Mouse (Mus musculus): ENCODE measurements around the gene Cux1. TPM values are rescaled to one million over a fixed set of nuclear protein-coding genes. Genes with fewer than 3 reads are reported as not detected.

Cux1 gene
- total RNA-seq, 2 experiments from 2014 or later, result 99.9 to 105 TPM

GRCm38 (mm10) chr5:136516593-136516992 lies 50.7 kb downstream of the Cux1 start:
- intact Hi-C loops (cut with DNase I), result no loop called here
- DNase-seq (ENCODE audit: low spot score), result no peak

DNA sequence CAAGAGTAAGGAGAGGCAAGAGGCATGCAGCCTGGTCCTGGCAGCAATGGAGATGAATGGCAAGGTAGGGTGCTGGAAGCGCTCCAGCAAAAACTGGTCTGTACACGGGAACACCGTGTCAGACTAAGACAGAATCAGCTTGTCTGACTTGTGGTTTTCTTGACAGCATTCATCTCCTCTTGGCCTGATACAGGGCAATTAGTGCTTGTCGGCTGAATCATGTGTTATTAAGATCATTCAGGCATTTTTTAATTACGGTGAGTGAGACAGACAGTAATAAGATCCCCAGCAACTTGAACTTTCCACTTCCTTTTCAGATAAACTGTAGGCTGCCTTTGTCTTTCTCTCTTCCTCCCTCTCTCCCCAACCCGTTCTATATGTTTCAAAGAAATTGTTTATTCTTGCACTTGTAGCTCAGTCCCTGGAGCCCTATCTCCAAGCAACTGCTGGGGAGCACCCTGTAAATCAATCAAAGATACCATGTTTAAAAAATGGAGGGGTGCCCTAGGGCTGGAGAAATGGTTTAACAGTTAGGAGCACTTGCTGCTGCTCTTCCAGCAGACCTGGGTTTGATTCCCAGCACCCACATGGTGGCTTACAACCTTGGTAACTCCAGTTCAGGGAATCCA lies 53.1 kb downstream of the Cux1 start:
- DNase-seq (ENCODE audit: low spot score), result no peak
- intact Hi-C loops (cut with DNase I), result no loop called here

DNA sequence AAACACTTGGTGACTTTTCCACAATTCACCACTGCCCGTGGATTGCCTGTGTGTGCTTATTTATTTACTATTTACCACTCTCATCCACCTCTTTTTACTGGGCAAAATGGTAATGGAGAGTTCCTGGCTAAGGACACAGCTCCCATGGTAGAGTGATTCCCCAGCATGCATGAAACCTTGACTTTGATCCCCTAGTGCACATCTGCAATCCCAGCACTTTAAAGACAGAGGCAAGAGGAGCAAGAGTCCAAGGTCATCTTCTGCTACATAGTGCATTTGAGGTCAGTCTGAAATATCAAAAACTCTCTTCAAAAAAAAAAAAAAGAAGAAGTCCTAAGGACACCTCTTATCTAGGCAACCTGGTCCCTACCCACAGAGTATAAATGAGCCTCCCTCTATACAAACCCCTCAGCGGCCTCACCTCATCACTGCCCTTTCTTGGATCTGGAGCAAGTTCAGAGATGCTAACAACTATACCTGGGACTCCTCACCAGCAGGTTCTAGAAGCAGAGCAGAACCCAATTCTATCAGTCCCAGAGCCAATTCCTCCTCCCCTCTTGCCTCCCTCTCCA lies 55.1 kb downstream of the Cux1 start:
- DNase-seq (ENCODE audit: low spot score), result no peak
- intact Hi-C loops (cut with DNase I), result no loop called here

- intact Hi-C loops (cut with DNase I), result no loop called here
Measured at GRCm38 (mm10) chr5:136511378-136511777, 55.9 kb downstream of the Cux1 start.

DNA sequence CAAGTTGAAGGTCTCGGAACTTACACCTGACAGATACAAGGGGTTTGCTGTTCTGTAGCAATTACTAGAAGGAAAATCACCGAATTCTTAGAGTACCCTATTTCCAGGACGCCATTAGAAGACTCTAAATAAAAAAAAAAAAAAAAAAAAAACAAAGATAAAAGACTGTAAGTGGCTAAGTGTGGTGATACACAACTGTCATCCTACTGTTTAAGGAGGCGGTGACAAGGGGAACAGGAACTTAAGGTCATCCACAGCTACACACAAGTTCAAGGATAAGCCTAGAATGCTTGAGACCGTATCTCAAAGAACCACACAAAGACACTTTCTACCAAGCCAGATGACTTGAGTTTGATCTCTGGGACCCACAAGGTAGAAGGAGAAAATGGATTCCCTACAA lies 56.7 kb downstream of the Cux1 start:
- DNase-seq (ENCODE audit: low spot score), result no peak
- intact Hi-C loops (cut with DNase I), result no loop called here

More at GRCm38 (mm10) chr5:136511378-136511777, 55.9 kb downstream of the Cux1 start:
- no peak for DNase-seq (ENCODE audit: low spot score)

DNA sequence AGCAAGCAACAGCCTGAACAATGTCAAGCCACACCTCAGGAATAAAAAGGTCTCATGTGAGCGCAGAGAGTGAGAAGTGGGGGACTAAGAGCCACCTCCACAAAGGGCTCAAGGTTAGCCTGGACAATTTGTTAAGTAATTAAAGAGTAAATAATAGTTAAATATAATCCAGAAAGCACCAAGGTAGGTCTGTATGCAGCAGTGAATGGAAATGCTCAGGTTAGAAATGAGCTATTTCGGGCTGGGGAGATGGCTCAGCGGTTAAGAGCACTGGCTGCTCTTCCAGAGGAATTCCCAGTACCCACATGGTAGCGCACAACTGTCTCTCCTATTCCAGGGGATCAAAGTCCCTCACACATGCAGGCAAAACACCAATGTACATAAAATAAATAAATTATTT lies 59.7 kb downstream of the Cux1 start:
- DNase-seq (ENCODE audit: low spot score), result no peak
- intact Hi-C loops (cut with DNase I), result no loop called here

GRCm38 (mm10) chr5:136506262-136506661 lies 61.0 kb downstream of the Cux1 start:
- intact Hi-C loops (cut with DNase I), result no loop called here
- DNase-seq (ENCODE audit: low spot score), result no peak

- intact Hi-C loops (cut with DNase I), result loop anchor here (5.0 kb wide), 1 partner anchor 45 kb away; no protein-coding TSS in a partner anchor
- DNase-seq (ENCODE audit: low spot score), result no peak
Measured at GRCm38 (mm10) chr5:136502491-136503086, 64.7 kb downstream of the Cux1 start.

DNA sequence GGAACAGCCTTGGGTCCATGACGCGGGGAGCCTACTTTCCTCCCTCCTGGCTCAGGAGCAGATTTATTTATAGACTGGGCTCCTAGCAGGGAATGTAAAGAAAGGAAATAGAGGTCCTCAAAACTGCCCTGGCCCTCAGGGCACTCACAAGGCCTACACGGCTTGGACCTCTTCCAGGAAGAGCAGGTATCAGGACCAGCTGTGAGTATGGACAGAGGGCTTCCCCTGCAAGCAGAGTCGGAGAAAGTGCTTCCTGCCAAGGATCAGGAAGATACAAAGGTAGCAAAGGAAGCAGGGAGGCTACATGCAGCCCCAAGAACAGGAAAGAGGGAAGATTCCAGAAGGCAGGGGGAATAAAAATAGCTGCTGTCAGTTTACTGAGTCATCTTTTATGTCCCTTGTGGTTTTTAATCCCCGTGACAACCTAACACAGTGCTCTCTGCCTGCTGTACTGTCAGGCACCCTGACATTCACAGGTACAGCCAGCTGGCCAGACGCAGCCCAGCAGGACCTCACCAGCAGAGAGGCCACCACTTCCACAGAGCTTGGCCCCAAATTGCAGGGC lies 66.9 kb downstream of the Cux1 start:
- no peak for DNase-seq (ENCODE audit: low spot score)
- intact Hi-C loops (cut with DNase I), result loop anchor here (5.0 kb wide), 1 partner anchor 47 kb away; no protein-coding TSS in a partner anchor

- no peak for DNase-seq (ENCODE audit: low spot score)
- intact Hi-C loops (cut with DNase I), result no loop called here
Measured at GRCm38 (mm10) chr5:136499316-136499715, 68.0 kb downstream of the Cux1 start.

DNA sequence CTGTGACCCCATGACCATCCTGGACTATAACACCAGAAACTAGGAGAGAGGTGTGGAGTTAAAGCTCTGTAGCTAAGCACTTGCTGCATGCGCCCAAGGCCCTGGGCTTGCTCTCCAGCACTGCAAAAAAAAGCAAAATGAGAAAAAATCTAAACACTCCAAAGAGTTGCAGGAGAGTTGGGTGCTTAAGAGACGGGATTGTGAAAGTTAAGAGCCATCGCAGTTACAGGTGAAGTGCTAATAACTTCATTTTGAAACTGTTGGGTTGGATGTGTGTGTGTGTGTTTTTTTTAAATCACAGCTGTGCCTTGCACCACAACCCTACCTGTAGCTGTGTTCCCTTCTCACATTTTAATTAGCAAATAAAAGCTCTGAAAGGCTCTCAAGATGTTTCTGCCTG lies 68.5 kb downstream of the Cux1 start:
- no peak for DNase-seq (ENCODE audit: low spot score)

DNA sequence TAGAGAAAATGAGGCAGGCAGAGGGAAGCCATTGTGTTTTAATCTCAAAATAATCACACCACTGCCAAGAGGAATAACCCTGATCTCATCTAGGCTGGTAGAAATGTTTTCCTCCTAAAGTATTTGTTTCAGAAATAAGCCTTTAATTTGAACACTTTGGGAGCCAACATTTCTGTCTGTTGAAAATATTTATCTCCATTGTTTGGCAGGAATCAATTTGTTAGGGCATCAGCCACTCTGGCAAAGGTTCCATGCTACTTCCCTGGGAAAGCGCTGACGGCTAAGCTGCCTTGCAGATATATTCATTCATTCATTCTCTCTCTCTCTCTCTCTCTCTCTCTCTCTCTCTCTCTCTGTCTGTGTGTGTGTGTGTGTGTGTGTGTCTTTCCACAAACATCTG lies 70.0 kb downstream of the Cux1 start:
- intact Hi-C loops (cut with DNase I), result no loop called here
- DNase-seq (ENCODE audit: low spot score), result no peak

More for the DNA sequence above, 68.5 kb downstream of the Cux1 start:
- intact Hi-C loops (cut with DNase I), result no loop called here

- intact Hi-C loops (cut with DNase I), result no loop called here
- no peak for DNase-seq (ENCODE audit: low spot score)
Measured at GRCm38 (mm10) chr5:136495581-136495980, 71.7 kb downstream of the Cux1 start.

GRCm38 (mm10) chr5:136494927-136495326 lies 72.4 kb downstream of the Cux1 start:
- intact Hi-C loops (cut with DNase I), result no loop called here
- no peak for DNase-seq (ENCODE audit: low spot score)

- intact Hi-C loops (cut with DNase I), result no loop called here
- DNase-seq (ENCODE audit: low spot score), result no peak
Measured at GRCm38 (mm10) chr5:136494288-136494687, 73.0 kb downstream of the Cux1 start.

GRCm38 (mm10) chr5:136489450-136489849 lies 77.8 kb downstream of the Cux1 start:
- intact Hi-C loops (cut with DNase I), result no loop called here
- no peak for DNase-seq (ENCODE audit: low spot score)

- intact Hi-C loops (cut with DNase I), result no loop called here
- DNase-seq (ENCODE audit: low spot score), result no peak
Measured at GRCm38 (mm10) chr5:136488721-136489120, 78.6 kb downstream of the Cux1 start.

GRCm38 (mm10) chr5:136488223-136488622 lies 79.1 kb downstream of the Cux1 start:
- DNase-seq (ENCODE audit: low spot score), result no peak
- intact Hi-C loops (cut with DNase I), result no loop called here

DNA sequence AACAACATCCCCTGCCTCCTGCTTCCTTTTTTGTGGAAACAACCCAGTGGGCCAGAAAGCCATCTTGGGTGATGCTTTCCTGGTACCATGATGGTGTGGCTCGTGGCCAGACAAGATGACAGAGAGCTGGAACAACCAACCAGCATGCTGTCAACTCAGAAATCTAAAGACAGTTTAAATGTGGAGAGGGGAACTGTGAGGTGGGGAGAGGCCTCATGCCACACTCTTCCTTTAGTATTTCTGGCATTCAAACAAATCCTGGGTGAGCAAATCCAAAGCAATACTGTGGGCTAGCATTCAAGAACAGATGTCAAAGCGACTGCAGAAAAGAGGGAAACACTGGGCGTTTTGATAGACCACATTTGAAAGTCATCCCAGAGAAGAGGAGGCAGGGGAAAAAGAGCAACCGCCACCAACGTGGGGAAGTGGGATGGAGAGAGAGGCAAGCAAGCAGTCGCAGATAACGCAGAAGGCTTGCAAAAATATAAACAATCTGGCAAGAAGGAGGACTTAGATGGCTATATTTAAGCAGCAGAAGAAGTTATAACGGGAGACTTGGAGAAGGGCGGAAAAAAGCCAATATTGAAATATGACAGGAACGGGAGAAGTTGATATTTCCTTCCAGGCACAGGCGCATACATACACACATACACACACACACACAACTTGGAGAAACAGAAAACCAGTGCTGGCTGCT lies 79.7 kb downstream of the Cux1 start:
- intact Hi-C loops (cut with DNase I), result no loop called here

GRCm38 (mm10) chr5:136486401-136486800 lies 80.9 kb downstream of the Cux1 start:
- intact Hi-C loops (cut with DNase I), result no loop called here
- no peak for DNase-seq (ENCODE audit: low spot score)

More for the DNA sequence above, 79.7 kb downstream of the Cux1 start:
- DNase-seq (ENCODE audit: low spot score), result no peak

GRCm38 (mm10) chr5:136485397-136485796 lies 81.9 kb downstream of the Cux1 start:
- intact Hi-C loops (cut with DNase I), result no loop called here
- no peak for DNase-seq (ENCODE audit: low spot score)

Data from heart, postnatal 25 days (tissue).